In genomic region chr15:12507523-12507922, GRCm38 (mm10) we compare ENCODE assay signal across 17 mouse cellular contexts.
"Had no signal": no experiment of that assay in that cellular context is flagged by ENCODE, and none has a peak within 500 bp of the region (broad histone marks: within the 10 kb centered on the region; RNA-seq: fewer than 3 reads in every experiment).

No protein-coding gene starts in this region.

- H3K36me3 ChIP-seq: liver, embryonic 13.5 days; midbrain, embryonic 12.5 days; neural tube, embryonic 13.5 days had no signal

- H3K27me3 ChIP-seq: liver, embryonic 13.5 days; midbrain, embryonic 12.5 days; neural tube, embryonic 13.5 days had no signal

- ATAC-seq: midbrain, embryonic 16.5 days had no signal

- H3K4me2 ChIP-seq: liver, embryonic 13.5 days; midbrain, embryonic 12.5 days; neural tube, embryonic 13.5 days had no signal

- H3K9ac ChIP-seq: liver, embryonic 13.5 days; midbrain, embryonic 12.5 days; neural tube, embryonic 13.5 days had no signal

- H3K4me3 ChIP-seq: liver, embryonic 13.5 days; midbrain, embryonic 12.5 days; myocyte; neural tube, embryonic 13.5 days had no signal

- H3K27ac ChIP-seq: liver, embryonic 13.5 days; midbrain, embryonic 12.5 days; neural tube, embryonic 13.5 days had no signal

- H3K9me3 ChIP-seq: liver, embryonic 13.5 days; midbrain, embryonic 12.5 days; neural tube, embryonic 13.5 days had no signal

- DNase-seq: kidney, adult 9 months; kidney, postnatal 14 days; kidney, postnatal 4 days; liver, embryonic 13.5 days; lung, adult 2 months; lung, postnatal 14 days; lung, postnatal 4 days; retina, postnatal 1 day; right cerebral cortex, postnatal 25 days; spleen, adult 18-20 months; thymus, adult 18-20 months; thymus, postnatal 14 days; thymus, postnatal 4 days had no signal
